Mouse (Mus musculus) adrenal gland, postnatal 14 days (tissue): Measurements from ENCODE around the gene Fam213a. TPM values are rescaled to one million over a fixed set of nuclear protein-coding genes. Genes with fewer than 3 reads are reported as not detected.

Experiments used
- DNase-seq: peaks from one replicate; pipeline ENCODE4 v3.0.0; 2021; ENCODE audit warnings: mixed read lengths
- total RNA-seq: library from RNA; stranded (reverse); gene quantifications from 2 replicates; pipeline ENCODE4 v1.2.3, GENCODE M21; 2021

Fam213a gene
- total RNA-seq, 1 experiment from 2014 or later: 179 TPM

DNA sequence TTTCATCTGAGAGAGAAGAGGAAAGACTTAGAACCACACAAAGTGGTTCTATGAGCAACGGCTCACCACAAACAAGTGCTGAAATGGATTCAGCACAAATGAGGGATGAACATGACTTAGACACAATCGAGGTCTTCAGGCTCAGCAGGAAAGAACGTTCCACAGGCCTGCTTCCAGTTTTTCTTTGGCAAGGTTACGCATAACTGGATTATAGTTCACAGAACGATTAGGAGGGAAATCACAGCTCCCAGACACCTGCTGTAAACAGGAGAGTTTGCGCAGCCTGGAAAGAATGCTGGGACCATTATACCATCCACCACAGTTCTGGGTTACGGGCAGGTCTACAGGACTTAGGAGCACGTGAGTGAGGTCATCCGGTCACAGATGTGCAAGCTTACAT, 7.9 kb downstream of the Fam213a start:
- DNase-seq: no peak

DNA sequence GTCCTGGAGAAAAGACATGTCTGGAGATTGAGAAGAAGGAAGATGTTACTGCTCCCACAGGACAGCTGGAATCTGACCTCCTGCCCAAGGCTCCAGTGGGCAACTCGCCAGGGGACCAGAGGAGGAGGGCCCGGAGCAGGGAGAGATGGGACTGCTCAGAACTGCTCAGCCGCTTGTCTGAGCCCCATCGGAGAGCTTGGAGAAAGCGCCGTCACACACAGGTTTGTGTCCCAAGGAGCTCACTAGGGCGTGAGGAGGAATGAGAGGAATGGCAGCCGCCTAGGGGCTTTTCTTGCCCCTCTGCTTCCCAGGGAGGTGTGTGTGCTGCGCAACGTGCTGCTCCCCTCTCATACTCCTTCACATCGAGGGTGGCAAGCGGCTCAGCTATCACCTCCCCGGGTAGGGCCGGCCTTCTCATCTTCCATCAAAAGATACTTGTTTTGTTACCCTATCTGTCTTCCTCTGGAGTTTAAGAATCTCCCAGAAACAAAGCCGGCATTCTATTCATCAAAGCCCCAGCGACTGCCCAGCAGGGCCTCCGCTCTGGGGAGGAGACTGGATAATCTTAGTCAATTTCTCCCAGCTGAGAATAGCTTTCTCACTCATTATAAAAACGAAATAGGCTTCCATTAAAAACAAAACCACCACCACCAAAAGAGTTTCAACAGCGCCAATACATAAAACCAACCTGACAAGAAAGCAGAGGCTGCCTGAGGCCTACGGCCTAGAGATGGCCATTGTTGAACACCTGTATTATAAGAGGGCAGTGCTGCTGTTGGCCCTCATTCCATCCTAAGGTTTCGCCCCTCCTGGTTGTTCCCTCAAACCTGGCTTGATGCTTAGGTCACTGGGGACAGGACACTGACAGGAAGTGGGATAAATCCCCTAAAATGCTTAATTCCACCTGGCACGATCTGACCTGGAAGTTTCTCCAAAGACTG, 9.1 kb downstream of the Fam213a start:
- DNase-seq: peak; percentile 86

DNA sequence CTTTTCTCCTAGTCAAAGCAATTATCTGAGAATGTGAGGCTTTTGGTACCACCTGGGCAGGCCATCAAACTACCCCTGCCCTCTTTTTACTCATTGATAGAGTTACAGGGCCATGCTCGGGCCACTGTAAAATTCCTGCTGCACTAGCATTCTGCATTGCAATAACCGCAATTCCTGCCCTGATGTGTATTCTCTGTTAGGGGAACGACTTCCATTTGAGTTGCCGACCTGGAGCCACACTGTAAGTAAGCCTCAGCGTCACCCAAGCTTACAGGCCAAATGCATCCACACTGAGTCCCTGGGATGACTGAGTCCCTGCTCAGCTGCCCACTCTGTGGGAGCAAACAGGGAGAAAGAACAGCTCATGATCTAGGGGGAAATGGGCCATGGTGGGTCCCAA, 12.0 kb downstream of the Fam213a start:
- no peak for DNase-seq

DNA sequence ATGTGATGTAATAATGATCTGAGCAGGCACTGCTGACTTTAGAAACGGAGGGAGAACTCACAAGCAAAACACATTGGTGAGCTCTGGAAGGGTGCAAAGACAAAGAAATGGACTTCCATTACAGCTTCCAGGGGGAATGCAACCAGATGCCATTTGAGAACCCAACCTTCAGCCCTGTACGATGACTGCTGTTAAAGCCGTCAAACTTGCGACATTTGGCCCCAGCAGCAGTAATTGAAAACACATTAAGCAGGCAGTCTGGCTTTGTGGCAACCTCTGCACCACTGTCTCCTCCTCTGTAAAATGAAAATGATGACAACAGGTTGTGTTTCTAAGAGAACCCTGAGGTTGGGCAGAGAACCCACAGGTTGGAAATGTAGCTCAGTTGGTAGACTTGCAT, 12.8 kb downstream of the Fam213a start:
- no peak for DNase-seq

DNA sequence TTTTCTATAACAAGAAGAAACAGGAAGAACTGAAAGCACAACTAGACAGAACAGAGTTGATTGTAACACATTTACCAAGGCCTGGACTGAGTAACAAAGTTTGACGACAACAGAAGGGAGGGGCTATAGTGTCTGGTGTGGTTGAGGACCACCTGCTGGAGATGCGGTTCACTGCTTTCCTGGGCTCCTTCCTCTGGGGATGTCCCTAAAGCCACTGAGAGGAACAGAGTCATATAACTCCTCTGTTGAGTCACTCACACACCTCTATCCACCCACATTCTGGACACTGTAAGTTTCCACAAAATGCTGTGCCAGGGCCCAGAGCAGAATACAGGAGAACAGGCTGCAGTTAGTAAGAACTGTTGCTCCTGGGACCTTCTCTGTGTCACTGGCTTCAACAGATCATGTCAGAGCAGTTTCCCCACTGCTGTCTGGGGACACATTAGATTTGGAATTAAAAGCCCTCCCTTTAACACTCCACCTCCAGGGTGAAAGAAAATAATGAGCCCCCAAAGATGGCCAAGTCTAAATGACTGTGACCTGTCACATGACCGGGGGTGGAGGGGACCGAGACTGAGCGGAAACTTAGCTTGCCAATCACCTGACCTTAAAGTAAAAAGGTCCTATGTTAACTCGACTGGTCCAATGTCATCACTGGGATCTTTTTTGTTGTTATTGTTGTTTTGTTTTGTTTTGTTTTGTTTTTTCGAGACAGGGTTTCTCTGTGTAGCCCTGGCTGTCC, 13.5 kb downstream of the Fam213a start:
- DNase-seq: no peak

DNA sequence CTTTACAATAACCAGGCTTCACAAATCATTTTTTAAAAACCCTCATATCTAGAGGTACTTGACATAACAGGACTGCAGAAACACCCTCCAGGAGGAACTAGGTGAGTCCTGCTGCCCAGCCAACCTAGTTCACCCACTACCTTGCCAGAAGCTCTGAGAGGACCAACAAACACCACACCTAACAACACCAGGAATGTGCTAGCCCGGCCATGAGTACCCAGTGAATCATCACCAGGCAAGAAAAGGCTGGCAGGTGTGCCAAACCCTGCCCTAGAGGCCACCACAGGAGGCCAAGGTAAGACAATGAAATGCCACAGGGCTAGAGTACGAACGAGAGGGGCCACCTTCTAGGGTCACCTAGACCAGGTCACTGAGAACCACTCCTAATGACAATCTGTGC, 17.4 kb downstream of the Fam213a start:
- no peak for DNase-seq

DNA sequence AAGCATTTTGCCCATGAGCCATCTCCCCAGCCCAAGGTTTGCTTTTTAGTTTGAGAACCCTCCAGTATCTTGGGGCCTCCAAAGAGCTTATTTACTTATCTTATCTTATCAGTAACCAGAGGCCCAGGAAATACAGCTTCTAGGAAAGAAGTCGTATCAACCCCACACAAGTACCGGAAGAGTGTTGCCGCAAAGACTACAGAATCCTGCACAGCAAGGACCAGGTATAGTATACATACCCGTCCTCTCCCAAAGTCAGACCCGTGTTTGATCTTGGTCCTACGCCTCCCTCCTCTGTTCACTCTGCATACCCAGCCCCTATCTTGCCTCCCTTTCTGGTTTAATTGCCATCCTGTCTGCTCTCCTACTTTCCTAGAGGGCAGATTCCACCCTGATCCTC, 21.1 kb downstream of the Fam213a start:
- DNase-seq: no peak

DNA sequence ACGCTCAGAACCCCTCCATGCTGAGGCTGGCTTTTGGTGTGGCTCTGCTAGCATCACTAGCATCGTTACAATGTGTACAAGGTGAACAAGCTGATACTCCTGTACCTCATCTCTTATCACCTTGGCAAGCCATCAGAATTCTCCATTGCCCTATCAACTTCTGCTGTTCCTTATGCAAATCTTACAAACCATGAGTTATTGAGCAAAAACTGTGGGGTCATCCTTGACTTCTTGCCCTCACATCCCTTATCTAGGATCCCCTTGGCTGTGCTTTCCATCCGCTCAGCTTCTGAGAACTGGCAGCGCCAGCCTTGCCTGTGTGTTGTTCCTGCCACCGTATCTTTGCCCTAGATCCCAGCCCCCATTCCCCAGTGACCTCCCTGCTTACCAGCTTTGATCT, 24.8 kb downstream of the Fam213a start:
- no peak for DNase-seq

DNA sequence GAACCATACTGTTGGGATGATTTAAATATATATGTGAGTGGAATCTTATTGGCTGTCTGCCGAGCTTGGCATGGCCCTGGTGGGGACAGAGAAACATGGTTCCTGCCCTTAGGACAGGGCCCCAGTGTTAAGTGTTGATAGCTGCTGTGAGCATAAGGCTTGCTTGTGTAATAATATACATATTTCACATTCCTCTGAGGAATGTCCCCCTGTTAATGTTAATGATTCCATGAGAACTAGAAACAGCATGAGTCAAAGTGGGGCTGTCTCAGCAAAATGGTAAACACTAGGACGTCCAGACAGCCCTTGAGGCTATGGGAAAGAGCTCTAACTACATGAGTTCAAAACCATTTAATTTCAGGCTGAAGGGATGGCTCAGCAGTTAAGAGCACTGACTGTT, 26.4 kb downstream of the Fam213a start:
- DNase-seq: no peak

DNA sequence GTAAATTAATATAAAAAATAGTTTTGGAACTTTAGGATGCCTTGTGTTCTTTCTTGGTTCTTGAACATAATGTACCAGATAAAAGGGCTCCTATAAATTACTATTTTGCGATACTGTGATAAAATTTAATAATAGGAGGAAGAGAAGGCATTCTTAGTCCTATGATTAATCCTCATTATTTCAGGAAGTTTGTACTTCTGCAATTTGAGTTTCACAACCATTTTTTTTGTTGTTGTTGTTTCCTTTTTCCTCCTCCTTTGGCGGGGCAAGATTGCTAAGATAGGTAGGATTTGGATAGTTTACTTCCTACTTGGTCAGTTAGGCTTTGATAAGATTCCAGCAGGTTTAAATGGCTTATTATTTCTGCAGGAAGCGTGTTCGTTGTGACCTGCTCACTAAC, 28.0 kb downstream of the Fam213a start:
- no peak for DNase-seq

DNA sequence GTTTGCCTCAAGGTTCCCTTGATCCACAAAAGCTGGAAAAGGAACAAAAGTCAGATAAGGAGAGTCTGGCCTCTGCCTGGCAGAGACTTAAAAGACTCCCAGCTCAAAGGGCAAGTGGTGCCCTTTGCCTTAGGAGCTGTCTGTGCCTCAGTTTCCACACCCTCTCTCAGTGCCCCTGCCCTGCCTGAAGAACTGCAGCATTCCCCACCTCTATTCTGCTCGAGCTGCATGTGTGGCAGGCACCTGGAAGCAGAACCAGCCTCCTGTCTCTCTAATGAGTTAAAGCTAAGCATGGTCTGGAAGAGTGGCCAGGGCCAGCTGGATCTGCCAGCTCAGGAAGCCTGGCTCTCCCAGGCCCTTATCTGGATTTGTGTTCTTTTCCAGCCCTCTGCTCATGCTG, 33.9 kb downstream of the Fam213a start:
- no peak for DNase-seq

DNA sequence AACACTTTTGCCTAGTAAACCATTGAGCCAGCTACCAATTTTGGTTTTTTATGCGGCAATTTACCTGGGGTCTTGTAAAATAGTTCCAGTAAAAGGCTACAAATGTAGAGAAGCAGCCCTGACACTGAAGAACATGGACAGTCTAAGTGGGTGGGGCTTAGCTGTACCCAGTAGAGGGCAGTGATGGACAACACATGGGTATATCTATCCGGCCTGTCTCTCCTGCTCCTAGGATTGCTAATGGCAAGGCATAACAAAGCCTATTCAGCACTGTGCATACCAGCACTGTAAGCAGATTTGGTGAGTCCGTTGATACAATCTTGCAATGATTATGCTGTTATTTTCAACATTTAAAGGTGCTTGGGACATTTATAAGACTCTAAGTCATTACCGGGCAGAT, 34.6 kb downstream of the Fam213a start:
- DNase-seq: peak; percentile 69

DNA sequence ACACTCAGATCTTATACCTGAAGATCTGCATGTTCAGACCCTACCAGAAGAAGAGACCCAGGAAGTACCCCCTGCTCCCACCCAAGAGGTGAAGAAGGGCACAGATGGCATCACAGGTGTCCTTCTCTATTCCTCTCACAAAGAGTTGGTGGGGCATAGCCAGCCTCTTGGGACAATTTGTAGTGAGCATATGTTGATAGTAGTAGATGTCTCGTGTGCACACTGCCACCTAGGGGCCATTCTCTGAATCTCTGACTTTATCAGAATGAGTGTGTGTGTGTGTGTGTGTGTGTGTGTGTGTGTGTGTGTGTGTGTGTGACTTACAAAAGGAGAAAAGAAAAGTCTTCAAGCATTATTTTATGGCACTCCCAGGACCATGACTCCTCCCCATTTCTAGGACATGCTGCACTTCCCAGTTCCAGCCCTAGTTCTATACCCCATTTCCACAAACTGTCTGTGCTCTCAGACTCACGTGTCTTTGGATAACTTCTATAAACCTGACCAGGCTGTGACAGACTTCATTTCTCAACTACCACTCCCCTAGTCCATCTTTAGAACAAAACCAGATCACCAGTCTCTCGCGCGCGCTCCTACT, 38.4 kb downstream of the Fam213a start:
- peak; percentile 80 for DNase-seq

DNA sequence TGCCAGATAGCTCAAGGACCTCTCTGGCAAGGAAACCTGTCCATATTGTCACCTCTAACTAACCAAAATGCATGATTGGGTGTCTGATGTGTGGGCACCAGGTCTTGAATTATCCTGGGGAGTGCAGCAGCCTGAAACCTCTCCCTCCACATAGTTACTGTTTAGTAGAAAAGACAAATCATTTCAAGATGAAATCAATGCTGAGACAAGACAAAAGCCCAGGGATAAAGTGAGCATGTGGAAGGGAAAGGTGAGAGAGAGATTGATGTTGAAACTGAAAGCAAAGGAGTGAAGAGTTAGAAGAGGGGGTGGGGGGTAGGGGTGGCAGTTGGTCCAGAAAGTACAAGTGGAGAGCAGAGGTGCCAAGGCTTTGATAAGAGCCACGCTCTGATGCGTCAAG, 45.5 kb downstream of the Fam213a start:
- DNase-seq: no peak

DNA sequence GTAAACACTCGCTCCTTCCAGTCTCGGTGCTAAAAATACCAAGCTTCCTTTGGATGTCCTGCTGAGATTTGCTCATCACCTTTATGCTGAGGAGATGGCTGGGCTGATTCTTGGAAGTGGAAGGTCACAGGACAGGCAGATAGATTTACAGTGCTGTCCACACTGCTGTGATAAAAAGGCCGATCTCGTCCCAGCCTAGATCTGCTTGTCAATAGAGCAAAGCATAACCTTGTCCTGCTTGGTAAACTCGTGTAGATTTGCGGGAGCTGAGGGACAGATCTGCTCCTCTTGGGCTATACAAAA, 46.0 kb downstream of the Fam213a start:
- DNase-seq: no peak

DNA sequence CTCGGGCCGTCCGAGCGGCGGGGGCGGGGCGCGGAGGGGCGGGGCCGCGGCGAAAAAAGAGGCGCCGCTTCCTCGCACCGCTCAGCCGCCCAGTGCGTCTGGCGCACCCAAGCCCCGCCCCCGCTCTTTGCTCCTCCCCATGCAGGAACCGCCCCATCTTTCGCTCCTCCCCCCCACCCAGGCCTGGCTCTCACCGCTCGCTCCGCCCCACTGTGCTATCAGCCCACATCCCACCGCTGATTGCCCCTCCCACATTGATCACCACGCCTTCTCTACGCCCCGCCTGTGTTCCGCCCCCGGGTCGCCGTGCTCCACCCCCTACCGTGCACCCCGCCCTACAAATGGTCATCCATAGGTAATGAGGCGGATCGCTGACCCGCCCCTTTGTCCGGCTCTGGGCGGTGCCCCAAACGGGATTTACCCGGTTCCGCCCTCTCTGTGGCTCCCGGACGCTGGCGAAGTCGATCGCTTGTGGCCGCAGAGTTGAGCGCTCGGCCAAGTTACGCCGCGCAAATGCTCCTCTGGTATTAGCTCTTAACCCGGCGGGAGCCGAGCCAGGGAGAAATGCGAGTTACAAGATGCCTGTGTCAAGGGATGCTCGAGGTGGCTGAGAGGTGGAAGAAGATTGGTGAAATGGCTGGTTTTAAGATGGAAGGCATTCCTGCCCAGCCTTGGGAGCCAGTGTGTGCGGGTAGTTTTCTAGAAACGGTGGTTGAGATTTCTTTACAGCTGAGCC, 46.6 kb downstream of the Fam213a start:
- DNase-seq: peak; percentile 99

DNA sequence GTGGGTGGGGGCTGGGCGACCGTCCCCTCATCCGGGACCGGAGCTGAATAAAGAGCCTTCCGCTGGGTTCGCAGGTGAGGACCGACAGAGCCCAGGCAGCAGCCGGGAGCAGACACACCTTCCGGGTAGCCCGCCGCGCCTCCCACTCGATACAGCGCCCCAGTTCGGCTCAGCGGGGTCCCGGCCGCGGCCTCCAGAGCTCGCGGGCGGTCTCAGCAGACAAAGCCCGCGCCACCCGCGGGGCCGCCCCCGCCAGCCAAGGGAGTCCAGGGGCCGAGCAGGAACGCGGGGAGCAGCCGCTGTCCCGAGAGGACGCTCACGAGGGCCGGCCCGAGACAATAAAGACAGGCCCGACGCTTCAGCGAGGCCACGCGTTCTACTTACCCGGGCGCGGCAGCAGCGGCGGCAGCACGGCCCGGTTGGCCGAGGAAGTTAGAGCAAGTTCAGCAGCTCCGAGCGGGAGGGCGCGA, 47.2 kb downstream of the Fam213a start, which contains the start of gene Tspan14:
Gene Tspan14 (minus strand): TSS at position 416 of the 470 bp plus-strand sequence.
- no peak for DNase-seq

DNA sequence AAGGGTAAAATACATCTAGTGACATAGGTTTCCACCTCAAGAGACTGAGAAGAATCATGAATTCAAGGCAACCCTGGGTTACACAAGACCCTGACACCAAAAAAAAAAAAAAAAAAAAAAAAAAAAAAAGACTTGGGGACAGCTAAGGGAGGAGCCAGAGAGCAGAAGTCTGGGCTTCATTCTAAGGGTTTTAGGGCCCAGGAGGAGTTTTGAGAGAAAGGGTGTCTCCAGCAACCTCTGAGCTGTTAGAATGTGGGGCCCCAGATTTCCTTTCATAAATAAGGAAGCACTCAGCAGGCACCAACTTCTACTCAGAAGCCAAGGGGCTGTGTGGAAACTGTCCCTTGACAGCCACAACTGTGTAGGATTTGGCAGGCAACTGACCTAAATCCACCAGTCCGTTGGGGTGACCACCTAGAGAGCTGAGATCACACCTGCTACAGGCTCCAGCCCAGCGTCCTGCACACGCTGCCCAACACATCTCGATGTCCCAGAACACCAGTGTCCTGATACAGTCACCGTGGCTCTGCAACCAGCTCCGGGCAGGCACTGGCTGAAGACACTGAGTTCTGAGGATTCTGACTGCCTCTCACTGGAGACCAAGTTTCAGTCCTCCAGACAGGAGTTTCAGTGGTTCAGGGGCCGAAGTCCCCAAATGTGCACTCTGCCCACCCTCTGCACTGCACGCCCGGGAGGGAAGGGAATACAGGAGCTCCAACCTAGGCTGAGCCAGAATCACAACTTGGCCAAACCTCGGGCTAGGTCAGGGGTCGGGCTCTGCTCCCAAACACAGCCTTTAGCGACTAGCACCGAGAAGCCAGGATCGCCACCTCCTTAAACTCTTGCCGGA, 47.9 kb downstream of the Fam213a start:
- DNase-seq: peak; percentile 64

DNA sequence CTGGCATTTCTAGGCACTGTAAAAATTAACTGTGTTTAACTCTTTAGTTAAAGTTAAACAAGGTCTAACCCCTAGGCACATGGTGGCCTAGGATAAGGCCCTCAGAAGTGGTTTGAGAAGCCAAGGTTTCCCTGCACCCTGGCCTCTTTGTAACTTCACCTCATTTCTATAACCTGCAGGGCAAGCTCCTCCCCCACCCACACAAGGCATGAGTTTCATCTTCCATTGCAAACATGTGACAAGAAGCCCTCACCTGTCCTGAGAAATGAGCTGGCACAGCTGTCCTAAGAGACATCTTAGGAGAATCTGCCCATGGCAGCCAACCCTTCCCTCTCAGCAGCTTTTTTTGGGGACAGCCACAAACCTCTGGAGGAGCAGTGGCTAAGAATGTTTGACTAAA, 48.7 kb downstream of the Fam213a start:
- no peak for DNase-seq

DNA sequence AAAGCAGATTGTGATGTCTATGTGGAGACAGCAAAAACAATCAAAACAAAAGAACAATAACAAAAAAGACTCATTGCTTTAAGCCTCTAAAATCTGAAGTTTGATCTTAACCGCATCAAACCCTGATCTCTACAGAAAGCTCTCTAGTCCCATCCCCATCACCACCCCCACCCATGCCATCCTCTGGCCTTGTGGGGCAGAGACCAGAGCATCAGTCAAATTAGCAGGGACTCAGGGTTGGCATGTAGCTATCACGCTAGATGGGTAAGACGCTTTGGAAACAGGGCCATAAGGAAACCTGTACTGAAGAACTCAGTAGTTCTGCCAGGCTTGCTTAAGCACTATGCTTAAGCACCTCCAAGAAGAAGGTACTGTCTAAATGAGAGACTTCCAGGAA, 49.4 kb downstream of the Fam213a start:
- DNase-seq: no peak

DNA sequence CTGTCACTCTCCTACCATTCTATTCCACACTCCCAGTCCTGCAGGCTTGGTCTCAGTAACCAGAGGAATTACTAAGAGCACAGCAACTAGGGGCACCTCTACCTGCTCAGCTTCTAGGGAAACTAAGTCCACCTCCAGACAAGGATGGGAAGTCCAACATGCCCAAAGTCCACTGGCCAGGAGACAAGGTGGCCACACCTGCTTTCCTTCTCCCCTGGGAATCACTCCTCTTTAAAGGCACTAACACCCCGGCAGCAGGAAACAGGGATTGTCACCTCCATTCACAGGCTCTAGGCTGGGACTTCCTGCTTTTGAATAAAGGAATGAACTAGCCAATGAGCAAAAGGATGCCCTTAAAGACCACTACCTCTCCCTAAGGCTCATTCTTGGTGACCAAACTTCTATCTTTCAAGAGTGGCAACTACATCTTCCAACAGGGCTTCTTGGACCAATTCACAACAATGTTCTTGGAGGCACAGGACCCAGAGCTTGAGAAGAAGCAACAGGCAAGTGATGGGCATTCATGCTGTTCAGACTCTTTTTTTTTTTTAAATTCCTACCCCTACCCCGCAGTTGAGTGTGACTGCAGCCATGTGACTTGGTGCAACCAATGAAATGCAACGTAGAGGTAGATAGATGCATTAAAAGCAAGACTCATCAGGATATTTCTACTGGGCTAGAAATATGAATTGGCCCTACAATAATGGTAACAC, 49.9 kb downstream of the Fam213a start:
- DNase-seq: no peak
